Mouse (Mus musculus): ENCODE measurements around the gene Six2. TPM values are rescaled to one million over a fixed set of nuclear protein-coding genes. Genes with fewer than 3 reads are reported as not detected.

Six2 gene
- polyA plus RNA-seq (2012; rRNA removed): 0.18 and 0.37 TPM in 2 replicates

DNA sequence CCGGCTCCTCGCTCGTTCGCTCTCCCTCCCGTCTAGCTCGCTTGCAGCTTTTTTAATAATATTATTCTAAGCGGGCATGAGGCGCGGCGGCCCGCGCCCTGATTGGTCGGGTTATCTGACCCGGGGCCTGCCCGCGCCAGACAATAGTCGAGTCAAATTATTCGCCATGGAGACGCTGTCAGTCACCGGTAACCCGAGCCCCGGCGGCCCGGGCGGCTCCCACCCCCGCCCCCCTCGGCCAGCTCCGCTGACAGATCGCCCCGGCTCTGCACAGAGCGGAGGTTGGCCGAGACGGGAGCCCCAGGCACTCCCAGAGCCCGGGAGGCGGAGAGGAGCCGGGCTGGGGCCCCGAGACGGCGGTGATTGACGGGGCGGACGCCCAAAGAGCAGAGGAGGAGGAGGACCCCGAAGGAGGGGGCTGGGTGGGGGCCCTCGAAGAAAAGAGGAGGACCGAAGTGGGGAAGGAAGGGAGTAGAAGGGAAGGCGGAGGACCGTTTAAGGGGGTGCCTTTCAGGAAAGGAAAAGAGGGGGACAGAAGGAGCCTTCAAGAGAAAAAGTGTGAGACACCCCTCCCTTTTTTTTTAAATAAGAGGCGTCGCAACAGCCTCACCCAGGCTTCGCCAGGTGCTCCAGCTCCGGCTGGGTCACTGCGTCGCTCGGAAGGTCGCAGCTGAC is at the start of gene Six2:
TSS of gene Six2 (minus strand) at position 39 of the 675 bp plus-strand sequence.
- Histone ChIP-seq H3K4me3 (replicated peaks; ENCODE audit: extremely low read depth, low read depth, low read length) (peak within 1 kb of the TSS; percentile 39), H3K4me1 (ENCODE audit: control insufficient read depth, insufficient read depth, low read length) (peaks cover 6% of the 10 kb centered on the region)
- DNase-seq: no peak
- TF ChIP-seq CTCF (IDR thresholded peaks at IDR 0.05; ENCODE audit: insufficient read depth, low read length) (no peak), POLR2A (IDR thresholded peaks at IDR 0.05; ENCODE audit: borderline replicate concordance, extremely low read depth, low read depth, low read length) (no peak)
- WGBS: 2% methylated on average over 55 of the region's 55 CpGs

DNA sequence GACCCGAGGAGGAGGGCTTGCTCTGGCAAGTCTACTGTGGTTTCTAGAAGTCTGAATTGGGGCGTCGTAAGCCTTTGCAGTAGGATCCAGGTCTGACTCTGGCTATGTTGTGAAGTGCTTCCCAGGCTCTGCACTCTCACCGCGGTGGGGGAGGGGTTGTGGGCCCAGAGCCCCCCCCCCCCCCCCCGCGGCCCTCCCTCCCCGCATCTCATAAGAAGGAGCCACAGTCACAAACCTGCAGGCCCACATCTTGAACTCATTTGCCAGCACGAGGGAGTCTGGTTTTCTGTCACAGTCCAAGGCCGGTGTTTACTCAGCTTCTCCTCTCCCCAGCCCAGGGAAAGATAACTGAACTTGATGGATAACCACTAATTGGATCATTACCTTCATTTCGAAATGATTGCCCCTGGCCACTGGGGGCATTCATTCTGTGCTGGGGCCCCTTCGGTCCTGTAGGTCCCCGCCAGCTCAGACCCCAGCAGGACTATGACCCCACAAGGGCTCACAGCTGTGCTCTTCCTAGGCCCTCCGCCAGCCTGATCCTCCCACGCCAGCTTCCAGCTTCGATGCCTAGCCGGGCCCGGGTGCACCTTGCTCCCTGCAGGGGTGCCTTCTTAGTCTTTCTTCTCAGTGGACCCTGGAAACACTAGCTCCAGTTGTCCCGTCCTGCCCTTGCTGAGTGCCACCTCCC is 49.2 kb upstream of the Six2 start:
- WGBS: 38% methylated on average over 19 of the region's 19 CpGs
- Histone ChIP-seq H3K4me3 (replicated peaks; ENCODE audit: extremely low read depth, low read depth, low read length) (no peak overlapping the region), H3K4me1 (ENCODE audit: control insufficient read depth, insufficient read depth, low read length) (no peaks in the 10 kb centered on the region)
- TF ChIP-seq POLR2A (IDR thresholded peaks at IDR 0.05; ENCODE audit: borderline replicate concordance, extremely low read depth, low read depth, low read length) (no peak), CTCF (IDR thresholded peaks at IDR 0.05; ENCODE audit: insufficient read depth, low read length) (no peak)
- no peak for DNase-seq

DNA sequence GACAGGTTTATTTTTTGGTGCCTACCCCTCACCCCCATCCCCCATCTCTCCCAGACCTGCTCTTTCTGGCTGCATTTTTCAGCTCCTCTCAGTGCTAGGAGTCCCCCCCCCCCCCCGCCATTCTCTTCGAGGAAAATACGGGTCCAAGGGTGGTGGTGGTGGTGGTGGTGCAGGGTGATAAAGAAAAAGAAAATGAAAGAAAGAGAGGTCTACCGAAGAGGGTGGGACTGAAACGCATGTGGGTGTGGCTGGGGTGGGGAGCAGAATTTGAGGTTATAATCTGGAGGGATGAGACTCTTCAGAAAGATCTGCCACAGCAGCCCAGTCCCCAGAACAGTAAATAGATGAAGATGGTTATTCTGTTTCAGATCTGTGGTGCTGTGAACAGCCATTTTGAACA is 43.3 kb upstream of the Six2 start:
- no peak for DNase-seq
- Histone ChIP-seq H3K4me1 (ENCODE audit: control insufficient read depth, insufficient read depth, low read length) (no peaks in the 10 kb centered on the region), H3K4me3 (replicated peaks; ENCODE audit: extremely low read depth, low read depth, low read length) (no peak overlapping the region)
- WGBS: 79% methylated on average over 5 of the region's 5 CpGs
- TF ChIP-seq CTCF (IDR thresholded peaks at IDR 0.05; ENCODE audit: insufficient read depth, low read length) (no peak), POLR2A (IDR thresholded peaks at IDR 0.05; ENCODE audit: borderline replicate concordance, extremely low read depth, low read depth, low read length) (no peak)

DNA sequence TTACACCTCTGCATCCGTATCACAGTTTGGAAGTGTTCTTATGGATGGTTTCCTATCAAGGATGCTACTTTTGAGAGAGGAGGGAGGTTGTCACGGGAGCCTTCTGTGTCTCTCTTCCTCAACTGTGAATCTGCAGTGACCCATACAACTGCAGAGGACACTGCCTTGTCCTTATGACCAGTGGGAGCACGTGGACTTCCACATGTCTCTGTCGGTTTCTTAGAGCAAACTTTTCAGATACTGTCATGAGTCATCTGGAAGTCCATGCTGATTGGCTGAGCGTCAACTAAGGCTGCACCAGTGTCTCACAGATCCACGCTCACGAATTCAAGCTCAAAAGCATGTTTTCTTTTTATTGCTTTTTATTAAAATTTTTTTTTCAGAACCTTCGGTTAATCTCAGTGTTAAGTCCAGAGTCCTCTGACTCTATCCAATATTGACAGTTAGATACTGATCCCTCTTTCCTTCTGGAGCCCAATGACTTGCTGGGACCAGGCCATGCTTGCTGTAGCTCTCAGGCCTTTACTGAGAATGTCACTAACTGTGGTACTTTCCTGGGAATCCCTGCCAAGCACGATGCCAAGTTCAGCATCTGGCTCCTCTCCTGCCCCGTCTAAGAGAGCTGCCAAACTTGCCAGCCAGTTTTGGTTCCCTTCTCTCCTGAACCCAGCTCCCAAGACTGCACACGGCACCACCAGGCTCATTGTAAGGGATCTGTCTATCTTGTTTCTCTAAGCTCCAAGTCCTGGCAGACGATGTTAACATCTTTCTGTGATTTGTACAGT is 42.3 kb upstream of the Six2 start:
- no peak overlapping the region for H3K4me3 ChIP-seq (replicated peaks; ENCODE audit: extremely low read depth, low read depth, low read length)
- no peak for DNase-seq
- no peak for TF ChIP-seq POLR2A (IDR thresholded peaks at IDR 0.05; ENCODE audit: borderline replicate concordance, extremely low read depth, low read depth, low read length)
- no peak for TF ChIP-seq CTCF (IDR thresholded peaks at IDR 0.05; ENCODE audit: insufficient read depth, low read length)
- H3K4me1 ChIP-seq (ENCODE audit: control insufficient read depth, insufficient read depth, low read length): no peaks in the 10 kb centered on the region
- 75% methylated on average over 12 of the region's 12 CpGs for WGBS

DNA sequence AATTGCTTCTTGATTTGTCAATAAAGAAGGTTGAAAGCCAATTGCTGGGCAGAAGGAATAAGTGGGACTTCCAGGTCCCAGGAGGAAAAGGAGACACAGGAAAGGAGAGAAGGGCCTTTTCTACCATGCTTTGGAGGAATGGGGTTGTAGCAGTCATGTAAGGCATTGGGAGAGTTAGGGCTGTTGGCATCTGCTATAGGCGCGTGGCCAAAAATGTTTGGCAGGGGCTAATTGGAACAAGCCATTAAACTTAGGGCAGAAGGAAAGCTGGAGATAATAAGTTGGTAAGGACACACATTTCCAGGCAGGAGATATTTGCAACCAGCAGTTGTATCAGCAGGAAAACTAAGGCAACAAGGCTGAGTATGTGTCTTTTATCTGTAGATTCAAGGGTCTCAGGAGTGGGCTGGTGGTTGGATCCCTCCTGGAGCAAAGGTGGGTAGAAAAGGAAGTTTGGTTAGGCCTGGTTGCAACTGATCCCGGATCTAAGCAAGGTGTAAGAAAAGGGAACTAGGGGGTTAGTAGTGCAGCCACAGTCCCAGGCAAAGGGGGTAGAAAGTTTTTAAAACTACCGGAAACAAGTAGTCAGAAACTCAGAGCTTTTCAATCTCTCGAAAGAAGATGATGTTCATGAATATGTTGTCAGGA is 40.1 kb upstream of the Six2 start:
- DNase-seq: no peak
- WGBS: 81% methylated on average over 5 of the region's 5 CpGs
- Histone ChIP-seq H3K4me3 (replicated peaks; ENCODE audit: extremely low read depth, low read depth, low read length) (no peak overlapping the region), H3K4me1 (ENCODE audit: control insufficient read depth, insufficient read depth, low read length) (no peaks in the 10 kb centered on the region)
- no peak for TF ChIP-seq CTCF (IDR thresholded peaks at IDR 0.05; ENCODE audit: insufficient read depth, low read length)
- TF ChIP-seq POLR2A (IDR thresholded peaks at IDR 0.05; ENCODE audit: borderline replicate concordance, extremely low read depth, low read depth, low read length): no peak

DNA sequence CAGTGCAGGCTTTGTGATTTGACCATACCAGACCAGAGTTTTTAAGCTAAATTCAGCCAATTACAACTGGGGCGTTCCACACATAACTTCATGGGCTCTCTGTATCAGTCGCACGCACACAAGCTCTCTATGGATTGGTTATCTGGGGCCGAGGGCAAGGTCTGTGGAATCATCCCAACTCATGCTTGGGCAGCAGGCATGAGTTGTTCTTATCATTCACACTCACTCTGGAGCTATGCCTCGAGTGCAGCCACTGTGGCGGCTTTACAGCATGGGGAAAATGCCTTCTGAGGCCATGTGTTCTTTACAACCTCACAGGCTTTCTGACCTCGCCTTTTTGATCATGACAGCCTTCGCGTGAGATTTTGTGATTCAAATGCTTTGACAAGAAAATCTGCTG is 37.9 kb upstream of the Six2 start:
- TF ChIP-seq POLR2A (IDR thresholded peaks at IDR 0.05; ENCODE audit: borderline replicate concordance, extremely low read depth, low read depth, low read length) (no peak), CTCF (IDR thresholded peaks at IDR 0.05; ENCODE audit: insufficient read depth, low read length) (no peak)
- 82% methylated on average over 9 of the region's 9 CpGs for WGBS
- no peak for DNase-seq
- Histone ChIP-seq H3K4me1 (ENCODE audit: control insufficient read depth, insufficient read depth, low read length) (no peaks in the 10 kb centered on the region), H3K4me3 (replicated peaks; ENCODE audit: extremely low read depth, low read depth, low read length) (no peak overlapping the region)

DNA sequence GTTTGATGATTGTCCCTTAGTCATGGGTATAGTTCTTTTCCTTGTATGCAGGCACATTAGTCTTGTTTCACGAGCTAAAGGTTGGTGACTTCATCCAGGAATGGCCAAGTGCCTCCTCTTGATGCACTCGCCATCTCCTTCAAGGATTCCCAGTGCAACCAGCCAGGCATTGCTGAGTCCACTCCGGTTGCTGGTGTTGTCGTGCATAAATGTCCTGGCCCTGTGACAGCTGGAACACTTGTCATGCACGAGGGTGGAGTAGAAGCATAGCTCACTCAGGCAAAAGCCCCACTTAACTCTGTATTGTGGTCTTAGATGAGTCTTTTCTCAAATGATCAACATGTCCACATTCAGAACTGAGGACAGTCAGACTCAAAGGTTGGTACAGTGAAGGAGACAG is 35.1 kb upstream of the Six2 start:
- TF ChIP-seq POLR2A (IDR thresholded peaks at IDR 0.05; ENCODE audit: borderline replicate concordance, extremely low read depth, low read depth, low read length): no peak
- no peak for TF ChIP-seq CTCF (IDR thresholded peaks at IDR 0.05; ENCODE audit: insufficient read depth, low read length)
- no peaks in the 10 kb centered on the region for H3K4me1 ChIP-seq (ENCODE audit: control insufficient read depth, insufficient read depth, low read length)
- WGBS: 54% methylated on average over 5 of the region's 5 CpGs
- no peak for DNase-seq
- no peak overlapping the region for H3K4me3 ChIP-seq (replicated peaks; ENCODE audit: extremely low read depth, low read depth, low read length)

DNA sequence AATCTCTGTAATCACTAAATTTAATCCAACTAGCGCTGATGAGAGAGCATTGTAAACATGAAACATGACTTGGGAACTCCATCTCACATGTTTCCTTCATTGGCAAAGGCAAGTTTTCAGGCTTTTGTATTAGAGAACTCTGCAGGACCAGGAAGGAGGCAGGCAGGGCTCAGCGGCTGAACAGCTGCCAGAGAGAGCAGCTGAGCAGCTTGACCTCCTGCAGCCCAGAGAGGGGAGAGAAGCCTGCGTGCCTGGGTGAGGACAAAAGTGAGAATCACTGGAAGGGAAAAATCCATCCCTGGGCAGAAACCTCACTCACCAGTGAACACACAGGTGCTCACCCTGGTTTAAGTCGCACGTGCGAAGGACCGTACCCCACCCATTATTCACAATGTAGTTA is 29.2 kb upstream of the Six2 start:
- no peak for TF ChIP-seq CTCF (IDR thresholded peaks at IDR 0.05; ENCODE audit: insufficient read depth, low read length)
- TF ChIP-seq POLR2A (IDR thresholded peaks at IDR 0.05; ENCODE audit: borderline replicate concordance, extremely low read depth, low read depth, low read length): no peak
- Histone ChIP-seq H3K4me3 (replicated peaks; ENCODE audit: extremely low read depth, low read depth, low read length) (no peak overlapping the region), H3K4me1 (ENCODE audit: control insufficient read depth, insufficient read depth, low read length) (no peaks in the 10 kb centered on the region)
- DNase-seq: no peak
- WGBS: 68% methylated on average over 7 of the region's 7 CpGs

DNA sequence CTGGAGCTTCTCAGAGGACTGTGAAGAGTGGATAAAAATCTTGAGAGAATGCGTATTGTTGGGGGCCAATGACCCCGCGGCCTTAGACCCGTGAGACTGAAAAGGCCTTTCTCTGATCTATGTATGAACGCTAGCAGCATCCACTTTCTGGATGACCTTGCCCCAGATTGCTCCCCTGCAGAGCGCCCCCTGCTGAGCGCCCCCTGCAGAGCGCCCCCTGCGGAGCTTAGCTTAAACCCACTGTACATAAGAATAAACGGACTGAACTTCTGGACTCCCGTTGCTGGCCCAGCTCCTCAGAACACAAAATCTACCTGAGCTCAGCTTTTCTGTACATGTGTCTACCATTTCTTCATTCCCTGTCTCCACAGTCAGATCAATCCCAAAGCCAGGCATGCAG is 27.7 kb upstream of the Six2 start:
- Histone ChIP-seq H3K4me3 (replicated peaks; ENCODE audit: extremely low read depth, low read depth, low read length) (no peak overlapping the region), H3K4me1 (ENCODE audit: control insufficient read depth, insufficient read depth, low read length) (no peaks in the 10 kb centered on the region)
- no peak for DNase-seq
- 69% methylated on average over 11 of the region's 11 CpGs for WGBS
- no peak for TF ChIP-seq CTCF (IDR thresholded peaks at IDR 0.05; ENCODE audit: insufficient read depth, low read length)
- TF ChIP-seq POLR2A (IDR thresholded peaks at IDR 0.05; ENCODE audit: borderline replicate concordance, extremely low read depth, low read depth, low read length): no peak
